Mouse (Mus musculus) testis, adult 2 months (tissue): Measurements from ENCODE around the gene Muc4.

ENCODE experiments used
- CTCF ChIP-seq: fragments of 200-500 bp; IDR thresholded peaks from 2 replicates; pipeline ENCODE4 v1.5.1; 2012; ENCODE audit warnings: low read depth, mild to moderate bottlenecking, inconsistent platforms, low read length, moderate library complexity; ENCODE audit not compliant: control insufficient read depth, insufficient read depth, insufficient replicate concordance
- POLR2A ChIP-seq: fragments of 200-500 bp; IDR thresholded peaks from 2 replicates; pipeline ENCODE4 v1.6.1; 2012; ENCODE audit warnings: low read depth, mild to moderate bottlenecking, inconsistent platforms, low read length, moderate library complexity; ENCODE audit not compliant: control insufficient read depth

DNA sequence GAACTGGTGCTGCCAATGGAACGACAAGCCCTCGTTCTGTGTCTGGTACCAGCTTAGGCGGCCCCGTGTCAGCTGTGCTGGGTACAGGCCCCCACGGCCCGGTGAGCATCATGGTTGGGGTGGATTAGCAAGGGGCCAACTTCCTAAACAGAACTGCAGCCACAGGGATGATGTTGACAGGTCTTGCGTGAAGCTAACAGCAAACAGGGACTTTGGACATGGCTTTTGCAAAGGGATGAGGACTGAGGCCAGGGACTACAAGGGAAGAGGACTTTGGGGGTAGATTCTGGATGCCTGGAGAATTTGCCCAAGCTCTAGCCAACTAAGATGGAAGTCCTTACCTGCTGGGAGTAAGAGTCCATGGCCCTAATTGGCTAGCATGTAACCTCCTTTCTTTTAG, 31.2 kb downstream of the Muc4 start:
- TF ChIP-seq POLR2A, result no peak
- no peak for TF ChIP-seq CTCF
